Mouse (Mus musculus) neutrophil, adult 5-6 weeks (primary cell): ENCODE measurements around the gene Calcoco1. TPM values are rescaled to one million over a fixed set of nuclear protein-coding genes. Genes with fewer than 3 reads are reported as not detected.
A peak's percentile ranks its signal among the peaks of the same experiment; 100 is the strongest.

Experiments used
- ATAC-seq: fragments of 151-379, 151-347 bp; 2 replicates; pipeline ENCODE4 v1.8.0; 2017; ENCODE audit warnings: mild to moderate bottlenecking, moderate TSS enrichment; ENCODE audit not compliant: insufficient number of reproducible peaks, poor library complexity, low FRiP score, severe bottlenecking; ENCODE audit errors: extremely low read depth
- total RNA-seq: library from RNA; stranded (forward); fragments of 200-1000 nt; gene quantifications from 2 replicates; pipeline ENCODE4 v1.2.3, GENCODE M21; 2017

Gene Calcoco1
- 73.4 and 97.1 TPM in 2 replicates for total RNA-seq

- peak; percentile 99 for ATAC-seq
Observed at GRCm38 (mm10) chr15:102721980-102722475, at the start of gene Calcoco1. Gene Calcoco1 (minus strand): TSS chr15:102722178.

DNA sequence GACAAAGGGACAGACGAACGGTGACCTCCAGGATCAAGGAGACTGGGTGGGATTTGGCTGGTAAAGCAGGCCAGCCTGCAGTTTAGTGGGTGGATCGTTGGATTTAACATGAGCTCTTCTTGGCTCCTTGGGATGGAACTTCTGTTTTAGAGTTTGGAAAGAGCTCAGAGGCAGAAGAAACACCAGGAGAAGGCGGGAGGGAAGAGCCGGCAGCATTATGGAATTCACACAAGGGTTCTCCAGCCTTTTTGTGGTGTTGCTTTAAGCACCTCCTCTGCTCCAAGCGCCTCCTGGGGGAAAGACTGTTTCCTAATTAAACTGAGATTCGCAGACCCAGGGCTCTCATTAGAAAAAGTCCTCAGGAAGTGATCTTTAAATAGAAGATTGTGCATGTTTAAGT, 48.9 kb upstream of the Calcoco1 start:
- ATAC-seq: no peak

- no peak for ATAC-seq
Observed at GRCm38 (mm10) chr15:102765207-102765606, 43.2 kb upstream of the Calcoco1 start.

DNA sequence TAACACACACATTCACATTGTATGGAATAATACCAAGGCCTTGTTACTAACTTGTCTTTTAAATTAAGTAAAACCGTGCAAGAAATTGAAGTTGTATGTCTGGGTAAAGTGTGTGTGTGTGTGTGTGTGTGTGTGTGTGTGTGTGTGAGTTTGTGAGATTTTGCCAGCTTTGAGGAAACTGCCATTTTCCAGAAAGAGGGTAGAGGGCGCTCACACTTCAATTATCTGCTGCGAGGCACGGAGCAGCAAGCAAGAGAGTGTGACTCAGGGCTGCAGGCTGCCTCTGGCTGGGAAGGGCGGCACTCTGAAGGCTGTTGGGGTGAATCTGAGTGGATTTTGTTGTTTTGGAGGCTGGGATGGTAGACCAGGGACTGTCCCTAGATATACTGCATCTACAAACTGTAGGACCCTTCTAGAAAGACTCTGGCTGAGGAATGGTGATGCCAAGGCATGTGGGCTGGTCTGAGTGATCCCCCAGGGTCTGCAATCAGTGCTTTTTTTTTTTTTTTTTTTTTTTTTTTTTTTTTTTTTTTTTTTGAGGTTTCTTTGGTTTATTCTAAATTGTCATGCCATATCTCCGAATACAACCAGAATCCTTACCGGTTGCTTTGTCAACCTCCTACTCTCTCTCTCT, 39.9 kb upstream of the Calcoco1 start:
- no peak for ATAC-seq

- ATAC-seq: no peak
Observed at GRCm38 (mm10) chr15:102757686-102758085, 35.7 kb upstream of the Calcoco1 start.

GRCm38 (mm10) chr15:102755053-102755452, 33.1 kb upstream of the Calcoco1 start:
- ATAC-seq: no peak

DNA sequence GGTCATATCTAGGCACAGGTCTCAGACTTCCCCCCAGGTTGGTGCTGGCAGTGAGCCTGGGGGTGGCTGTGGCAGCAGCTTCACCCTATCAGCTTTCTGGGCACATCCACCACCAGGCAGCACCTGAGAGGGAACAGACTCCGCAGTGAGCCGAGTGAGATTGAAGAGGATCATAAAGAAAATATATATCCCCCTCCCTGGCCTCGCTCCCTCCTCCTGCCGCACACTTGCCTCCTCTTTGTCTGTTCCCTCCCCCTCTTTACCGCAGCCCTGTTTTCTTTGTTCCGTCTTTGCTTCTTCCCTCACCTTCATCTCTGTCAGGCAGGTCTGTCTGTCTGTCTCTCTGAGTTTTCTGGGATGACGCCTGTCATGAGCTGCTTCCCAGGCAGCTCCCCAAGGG, 32.4 kb upstream of the Calcoco1 start:
- no peak for ATAC-seq

DNA sequence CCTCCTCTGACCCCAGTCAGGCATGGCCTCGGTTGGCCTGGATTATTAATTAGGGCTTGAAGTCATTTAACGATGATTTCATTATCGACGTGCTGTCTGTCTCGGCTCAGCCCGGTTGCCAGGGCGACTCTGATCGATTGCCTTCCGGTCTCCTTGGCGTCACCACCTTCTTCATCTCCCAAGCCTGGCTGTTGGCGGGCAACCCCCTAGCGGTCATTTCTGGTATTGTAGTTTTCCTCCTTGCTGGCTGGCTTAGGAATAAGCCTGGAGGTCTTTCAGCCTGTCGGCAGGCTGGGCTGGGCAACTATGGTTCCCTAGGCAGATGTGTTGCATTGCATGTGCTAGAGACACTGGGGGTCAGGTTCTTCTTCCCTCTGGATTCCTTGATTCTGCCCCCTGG, 31.2 kb upstream of the Calcoco1 start:
- 0 out of 2 replicates have a peak, but pooled peaks have one; percentile 23 for ATAC-seq

- no peak for ATAC-seq
Observed at GRCm38 (mm10) chr15:102752164-102752563, 30.2 kb upstream of the Calcoco1 start.

DNA sequence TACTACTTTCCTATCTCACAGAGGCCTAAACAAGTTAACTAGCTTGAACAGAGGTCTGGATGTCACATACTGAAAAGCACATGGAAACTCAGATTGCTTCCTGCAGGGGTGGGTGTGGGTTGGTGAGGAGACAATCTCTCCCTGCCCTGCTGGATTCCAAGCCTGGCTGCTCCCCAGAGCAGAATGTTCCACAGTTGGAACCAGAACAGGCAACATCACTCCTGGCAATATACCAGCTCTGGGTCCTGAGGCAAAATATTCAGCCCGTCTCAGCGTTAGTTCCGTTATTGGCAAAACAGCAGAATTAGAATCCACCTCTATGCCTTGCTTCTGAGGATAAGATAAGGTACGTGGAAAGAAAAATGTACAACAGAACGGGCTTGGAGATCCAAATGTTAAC, 28.3 kb upstream of the Calcoco1 start:
- no peak for ATAC-seq

DNA sequence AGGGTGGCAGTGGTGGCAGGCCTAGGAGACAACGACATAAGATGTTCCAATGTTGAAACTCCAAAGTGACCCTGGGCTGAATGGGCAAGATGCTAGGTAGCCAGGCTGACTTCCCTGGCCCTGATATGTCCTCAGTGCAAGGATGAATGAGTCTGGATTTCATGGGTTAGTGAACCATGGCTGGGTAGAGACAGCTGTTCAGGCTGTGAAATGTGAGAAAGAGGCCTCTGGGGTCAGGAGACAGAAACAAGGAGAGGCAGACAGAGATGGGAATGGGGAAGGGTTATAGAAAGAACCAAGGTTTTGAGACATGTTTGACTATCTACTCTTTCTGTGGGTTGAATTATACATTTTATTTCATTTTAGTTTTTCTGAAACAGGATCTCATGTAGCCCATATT, 27.1 kb upstream of the Calcoco1 start:
- ATAC-seq: no peak

- no peak for ATAC-seq
Observed at GRCm38 (mm10) chr15:102747853-102748252, 25.9 kb upstream of the Calcoco1 start.

DNA sequence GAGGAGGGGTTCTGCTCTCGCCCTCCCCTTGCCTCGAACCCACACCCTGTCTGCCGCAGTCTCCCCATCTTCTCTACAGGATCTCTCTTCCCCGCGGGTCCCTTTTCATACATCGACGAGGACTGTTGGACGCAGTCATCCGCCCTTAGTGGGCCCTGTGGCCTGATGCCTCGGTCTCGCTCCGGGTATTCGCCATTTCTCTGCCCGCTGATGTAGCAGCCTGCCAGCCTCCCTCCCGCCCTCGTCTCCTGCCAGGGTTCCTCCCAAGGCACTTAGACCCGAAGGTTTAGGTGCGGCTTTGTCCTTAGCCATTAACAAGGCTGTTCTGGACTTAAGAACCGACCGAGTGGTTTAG, 25.3 kb upstream of the Calcoco1 start:
- ATAC-seq: no peak

- ATAC-seq: no peak
Observed at GRCm38 (mm10) chr15:102746488-102747285, 24.7 kb upstream of the Calcoco1 start.

GRCm38 (mm10) chr15:102746126-102746487, 24.1 kb upstream of the Calcoco1 start:
- ATAC-seq: no peak

DNA sequence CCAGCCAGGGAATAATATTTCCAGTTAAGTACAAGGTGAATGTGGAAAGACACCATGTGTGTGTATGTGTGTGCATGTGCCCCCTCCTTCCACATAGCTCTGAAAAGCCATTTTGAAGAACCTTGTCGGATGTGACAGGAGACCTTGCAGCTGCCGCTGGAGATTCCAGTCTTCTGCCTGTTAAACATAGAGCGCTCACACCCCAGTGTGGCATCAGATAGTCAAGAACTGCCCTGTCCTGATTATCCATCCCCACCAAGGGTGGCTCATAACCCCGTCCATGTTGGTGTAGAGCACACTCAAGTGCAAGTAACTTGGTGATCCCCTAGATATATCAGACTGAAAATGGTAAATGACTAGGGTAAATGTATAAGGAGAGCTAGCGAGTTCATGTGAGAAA, 23.4 kb upstream of the Calcoco1 start:
- no peak for ATAC-seq

- ATAC-seq: no peak
Observed at GRCm38 (mm10) chr15:102744831-102745230, 22.9 kb upstream of the Calcoco1 start.

GRCm38 (mm10) chr15:102744416-102744815, 22.4 kb upstream of the Calcoco1 start:
- no peak for ATAC-seq

- no peak for ATAC-seq
Observed at GRCm38 (mm10) chr15:102743996-102744395, 22.0 kb upstream of the Calcoco1 start.

- ATAC-seq: no peak
Observed at GRCm38 (mm10) chr15:102743196-102743595, 21.2 kb upstream of the Calcoco1 start.
